Mouse (Mus musculus) heart, embryonic 10.5 days (tissue): ENCODE measurements around the gene Vwa2. TPM values are rescaled to one million over a fixed set of nuclear protein-coding genes. Genes with fewer than 3 reads are reported as not detected.

Source experiments
- DNase-seq: peaks from one replicate; pipeline ENCODE4 v3.0.0-alpha.2; 2017; ENCODE audit warnings: low spot score
- H3K27ac ChIP-seq: fragments of 300-500 bp; sonication (generic); 2 replicates; pipeline ENCODE4 v1.5.1; 2016; ENCODE audit warnings: mild to moderate bottlenecking
- H3K27me3 ChIP-seq: fragments of 300-500 bp; sonication (generic); 2 replicates; pipeline ENCODE4 v1.6.1; 2016; ENCODE audit warnings: mild to moderate bottlenecking; ENCODE audit not compliant: poor library complexity, insufficient read depth, severe bottlenecking
- H3K36me3 ChIP-seq: fragments of 300-500 bp; sonication (generic); 2 replicates; pipeline ENCODE4 v1.6.1; 2016; ENCODE audit warnings: mild to moderate bottlenecking, moderate library complexity
- H3K4me1 ChIP-seq: fragments of 300-500 bp; sonication (generic); 2 replicates; pipeline ENCODE4 v1.6.1; 2016; ENCODE audit warnings: mild to moderate bottlenecking
- H3K4me3 ChIP-seq: fragments of 300-500 bp; sonication (generic); 2 replicates; pipeline ENCODE4 v1.5.1; 2016; ENCODE audit warnings: mild to moderate bottlenecking, moderate library complexity
- H3K9me3 ChIP-seq: fragments of 300-500 bp; sonication (generic); 2 replicates; pipeline ENCODE4 v1.6.1; 2016; ENCODE audit warnings: mild to moderate bottlenecking, moderate library complexity
- WGBS: fragments of 180-500 bp; shearing (Covaris S2); methylation state at CpG from one replicate; pipeline ENCODE4 v1.1.7; 2016; 5-methylcytosine and 5-hydroxymethylcytosine counted together
- polyA plus RNA-seq: library from polyadenylated mRNA; unstranded; fragments of >200 nt; fragmentation: Nextera tagmentation; extraction: Ambion mirVana; gene quantifications from 2 replicates; pipeline ENCODE4 v1.2.1, GENCODE M21; 2016

Gene Vwa2
- polyA plus RNA-seq, 1 experiment from 2014 or later = 1.9 TPM

DNA sequence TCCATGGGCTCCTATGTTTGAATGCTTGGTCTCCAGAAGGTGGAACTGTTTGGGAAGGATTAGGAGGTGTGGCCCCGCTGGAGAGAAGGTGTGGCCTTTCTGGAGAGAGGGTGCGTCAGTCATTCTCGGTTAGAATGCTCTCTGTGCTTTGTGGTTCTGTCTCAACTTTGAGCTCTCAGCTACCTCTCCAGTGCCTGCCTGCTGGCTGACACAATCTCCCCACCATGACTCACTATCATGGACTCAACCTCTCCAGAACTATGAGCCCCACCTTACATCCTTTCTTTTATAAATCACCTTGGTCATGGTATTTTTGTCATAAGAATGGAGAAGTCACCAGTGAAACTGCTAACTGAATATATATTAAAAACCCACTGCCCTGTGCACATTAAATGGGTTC, 40.6 kb downstream of the Vwa2 start:
- no peak for DNase-seq
- Histone ChIP-seq H3K27me3 (peaks cover 15% of the 10 kb centered on the region), H3K4me1 (no peaks in the 10 kb centered on the region), H3K27ac (no peak overlapping the region), H3K9me3 (no peaks in the 10 kb centered on the region), H3K4me3 (no peak overlapping the region), H3K36me3 (peaks cover 4% of the 10 kb centered on the region; the same call in 1 of the 2 replicates)
- WGBS = 93% methylated on average over 3 of the region's 3 CpGs

GRCm38 (mm10) chr19:56915084-56915483, 41.0 kb downstream of the Vwa2 start:
- DNase-seq = no peak
- Histone ChIP-seq H3K27ac (no peak overlapping the region), H3K27me3 (peaks cover 15% of the 10 kb centered on the region), H3K4me3 (no peak overlapping the region), H3K9me3 (no peaks in the 10 kb centered on the region), H3K4me1 (no peaks in the 10 kb centered on the region), H3K36me3 (peaks cover 4% of the 10 kb centered on the region; the same call in 1 of the 2 replicates)
- 49% methylated on average over 6 of the region's 6 CpGs for WGBS

GRCm38 (mm10) chr19:56919628-56920027, 45.6 kb downstream of the Vwa2 start:
- H3K9me3 ChIP-seq = no peaks in the 10 kb centered on the region
- 0 out of 2 replicates have a peak, but pooled peaks cover 5% of the 10 kb centered on the region for H3K4me1 ChIP-seq
- no peak overlapping the region for H3K27ac ChIP-seq
- no peaks in the 10 kb centered on the region for H3K36me3 ChIP-seq
- WGBS = 27% methylated on average over 7 of the region's 7 CpGs
- peak; percentile 92 for DNase-seq
- peaks cover 15% of the 10 kb centered on the region for H3K27me3 ChIP-seq
- no peak overlapping the region for H3K4me3 ChIP-seq

DNA sequence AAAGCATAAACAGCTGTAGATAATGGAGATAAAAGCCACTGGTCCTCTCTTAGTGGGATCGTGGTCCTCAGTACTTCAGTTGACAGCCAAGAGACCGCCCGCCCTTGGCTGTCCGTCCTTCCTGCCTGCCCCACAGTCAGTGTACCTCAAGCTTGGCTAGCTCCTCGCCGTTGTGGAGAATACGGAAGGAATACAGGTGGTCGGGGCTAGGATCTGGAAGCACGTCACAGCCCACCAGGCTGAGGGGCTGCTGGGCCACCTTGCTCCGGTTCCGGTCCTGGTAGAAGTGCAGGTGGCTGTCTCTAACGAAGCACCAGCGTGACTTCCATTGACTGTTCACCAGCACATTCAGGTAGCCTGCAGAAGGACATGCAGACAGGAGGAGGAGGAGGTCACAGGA, 46.2 kb downstream of the Vwa2 start:
- Histone ChIP-seq H3K4me1 (0 out of 2 replicates have a peak, but pooled peaks cover 5% of the 10 kb centered on the region), H3K9me3 (no peaks in the 10 kb centered on the region), H3K27ac (no peak overlapping the region), H3K4me3 (no peak overlapping the region), H3K36me3 (no peaks in the 10 kb centered on the region), H3K27me3 (peaks cover 18% of the 10 kb centered on the region)
- no peak for DNase-seq
- 85% methylated on average over 13 of the region's 13 CpGs for WGBS

DNA sequence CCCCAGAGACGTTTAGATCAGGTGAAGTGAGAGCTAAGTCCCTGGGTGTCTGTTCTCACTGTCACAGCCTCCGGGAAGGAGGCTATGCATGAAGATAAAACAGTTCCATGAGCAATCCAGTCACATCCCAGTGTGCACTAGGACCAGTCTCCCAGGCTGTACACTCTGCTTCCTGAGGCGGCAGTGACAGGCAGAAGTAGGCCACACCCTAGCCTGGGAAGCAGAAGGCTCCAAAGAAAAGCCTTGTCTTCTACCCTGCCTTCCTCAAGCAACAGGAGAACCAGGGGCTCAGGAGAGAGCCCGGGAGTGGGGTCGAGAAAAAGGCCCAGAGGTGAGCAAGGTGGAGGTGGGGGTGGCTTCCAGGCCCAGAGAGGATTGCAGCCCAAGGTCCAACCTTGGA, 47.7 kb downstream of the Vwa2 start:
- H3K27me3 ChIP-seq = peaks cover 15% of the 10 kb centered on the region
- no peaks in the 10 kb centered on the region for H3K9me3 ChIP-seq
- H3K4me1 ChIP-seq = 0 out of 2 replicates have a peak, but pooled peaks cover 5% of the 10 kb centered on the region
- no peak overlapping the region for H3K27ac ChIP-seq
- no peak for DNase-seq
- H3K36me3 ChIP-seq = no peaks in the 10 kb centered on the region
- no peak overlapping the region for H3K4me3 ChIP-seq
- WGBS = 49% methylated on average over 5 of the region's 5 CpGs

DNA sequence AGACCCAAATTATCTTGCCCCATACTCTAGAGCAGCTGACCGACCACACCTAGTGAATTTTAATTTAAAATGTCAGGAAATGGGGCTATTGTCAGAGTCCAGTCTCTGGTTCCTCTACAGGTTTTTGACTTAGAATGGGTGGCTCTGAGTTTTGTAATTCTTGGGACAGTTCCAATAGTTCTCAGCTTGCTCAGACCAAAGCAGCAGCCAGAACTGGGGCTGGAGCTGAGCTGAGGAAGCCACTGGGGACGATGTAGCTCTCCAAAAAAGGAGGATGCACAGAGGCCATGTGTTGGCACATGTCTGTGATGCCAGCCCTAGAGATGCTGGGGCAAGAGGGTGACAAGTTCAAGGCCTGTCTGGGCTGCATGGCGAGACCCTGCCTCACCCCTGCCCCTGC, 55.3 kb downstream of the Vwa2 start:
- H3K4me3 ChIP-seq = no peak overlapping the region
- no peaks in the 10 kb centered on the region for H3K9me3 ChIP-seq
- H3K27ac ChIP-seq = no peak overlapping the region
- H3K4me1 ChIP-seq = no peaks in the 10 kb centered on the region
- 69% methylated on average over 3 of the region's 3 CpGs for WGBS
- DNase-seq = no peak
- H3K27me3 ChIP-seq = 0 out of 2 replicates have a peak, but pooled peaks cover 11% of the 10 kb centered on the region
- no peaks in the 10 kb centered on the region for H3K36me3 ChIP-seq

DNA sequence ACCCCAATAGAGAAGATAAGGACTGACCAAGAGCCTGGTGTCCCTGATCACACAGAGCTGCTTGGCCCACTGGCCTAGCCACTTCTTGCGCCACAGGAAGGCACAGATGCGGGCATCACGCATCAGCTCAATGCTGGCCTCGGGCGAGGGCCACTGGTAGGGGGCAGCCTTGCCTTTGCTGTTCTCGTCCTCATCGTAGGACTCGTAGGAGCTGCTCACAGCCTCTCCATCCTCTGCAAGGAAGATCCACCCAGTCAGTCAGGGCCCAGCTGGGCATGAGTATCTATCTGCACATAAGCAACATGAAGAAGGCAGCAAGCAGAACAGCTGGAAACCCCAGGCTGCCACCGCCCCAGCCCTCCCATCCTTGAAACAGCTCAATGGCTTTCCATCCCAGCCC, 56.0 kb downstream of the Vwa2 start:
- Histone ChIP-seq H3K27ac (no peak overlapping the region), H3K9me3 (no peaks in the 10 kb centered on the region), H3K4me1 (no peaks in the 10 kb centered on the region), H3K27me3 (0 out of 2 replicates have a peak, but pooled peaks cover 11% of the 10 kb centered on the region), H3K36me3 (no peaks in the 10 kb centered on the region), H3K4me3 (no peak overlapping the region)
- WGBS = 71% methylated on average over 9 of the region's 9 CpGs
- no peak for DNase-seq

GRCm38 (mm10) chr19:56933800-56934199, 59.8 kb downstream of the Vwa2 start:
- Histone ChIP-seq H3K4me1 (peaks cover 9% of the 10 kb centered on the region), H3K27ac (no peak overlapping the region), H3K36me3 (no peaks in the 10 kb centered on the region), H3K9me3 (no peaks in the 10 kb centered on the region), H3K4me3 (no peak overlapping the region), H3K27me3 (no peaks in the 10 kb centered on the region)
- 81% methylated on average over 3 of the region's 3 CpGs for WGBS
- DNase-seq = no peak

- Histone ChIP-seq H3K27ac (no peak overlapping the region), H3K36me3 (no peaks in the 10 kb centered on the region), H3K4me1 (peaks cover 18% of the 10 kb centered on the region), H3K9me3 (no peaks in the 10 kb centered on the region), H3K27me3 (no peaks in the 10 kb centered on the region), H3K4me3 (no peak overlapping the region)
- WGBS = 89% methylated on average over 6 of the region's 6 CpGs
- DNase-seq = no peak
Measured at GRCm38 (mm10) chr19:56935111-56935510, 61.1 kb downstream of the Vwa2 start.

DNA sequence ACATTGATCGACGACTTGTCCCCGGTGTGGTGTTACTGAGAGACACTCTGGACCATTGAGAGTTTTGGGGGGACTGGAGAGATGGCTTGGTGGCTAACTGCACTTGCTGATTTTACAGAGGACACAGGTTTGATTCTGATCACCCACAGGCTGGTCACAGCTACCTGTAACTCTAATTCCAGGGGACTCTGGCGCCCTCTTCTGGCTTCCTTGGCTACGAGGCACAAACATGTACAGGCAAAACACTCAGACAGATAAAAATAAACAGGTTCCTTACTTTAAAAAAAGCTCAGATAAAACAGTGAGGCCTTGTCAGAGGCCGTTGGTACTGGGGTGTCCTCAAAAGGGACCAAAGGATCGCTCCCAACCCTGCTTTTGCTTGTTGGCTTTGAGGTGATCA, 61.7 kb downstream of the Vwa2 start:
- Histone ChIP-seq H3K27ac (no peak overlapping the region), H3K4me3 (no peak overlapping the region), H3K36me3 (no peaks in the 10 kb centered on the region), H3K9me3 (no peaks in the 10 kb centered on the region), H3K4me1 (peaks cover 25% of the 10 kb centered on the region), H3K27me3 (no peaks in the 10 kb centered on the region)
- DNase-seq = no peak
- 74% methylated on average over 7 of the region's 7 CpGs for WGBS

DNA sequence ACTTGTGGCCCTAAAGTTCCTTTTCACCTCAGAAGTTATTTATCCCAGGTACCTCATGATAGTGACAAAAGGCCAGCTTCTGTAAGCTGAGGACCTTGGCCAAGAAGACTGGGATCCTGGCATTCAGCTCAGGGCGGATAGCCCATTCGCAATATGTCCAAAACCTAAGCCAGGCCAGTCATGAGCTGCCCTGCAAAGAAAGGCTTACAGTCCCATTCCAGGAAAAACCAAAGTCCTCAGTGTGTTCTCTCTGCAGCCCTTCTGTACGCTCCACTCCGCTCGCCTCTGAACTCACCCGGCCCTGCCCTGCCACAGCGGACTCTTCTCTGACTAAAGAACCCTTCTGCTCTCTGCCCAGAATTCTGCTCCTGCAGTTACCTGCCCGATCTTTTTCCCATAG, 62.2 kb downstream of the Vwa2 start:
- no peak overlapping the region for H3K4me3 ChIP-seq
- WGBS = 95% methylated on average over 8 of the region's 8 CpGs
- no peaks in the 10 kb centered on the region for H3K9me3 ChIP-seq
- H3K4me1 ChIP-seq = peaks cover 27% of the 10 kb centered on the region
- H3K27ac ChIP-seq = no peak overlapping the region
- H3K27me3 ChIP-seq = no peaks in the 10 kb centered on the region
- no peaks in the 10 kb centered on the region for H3K36me3 ChIP-seq
- DNase-seq = no peak

DNA sequence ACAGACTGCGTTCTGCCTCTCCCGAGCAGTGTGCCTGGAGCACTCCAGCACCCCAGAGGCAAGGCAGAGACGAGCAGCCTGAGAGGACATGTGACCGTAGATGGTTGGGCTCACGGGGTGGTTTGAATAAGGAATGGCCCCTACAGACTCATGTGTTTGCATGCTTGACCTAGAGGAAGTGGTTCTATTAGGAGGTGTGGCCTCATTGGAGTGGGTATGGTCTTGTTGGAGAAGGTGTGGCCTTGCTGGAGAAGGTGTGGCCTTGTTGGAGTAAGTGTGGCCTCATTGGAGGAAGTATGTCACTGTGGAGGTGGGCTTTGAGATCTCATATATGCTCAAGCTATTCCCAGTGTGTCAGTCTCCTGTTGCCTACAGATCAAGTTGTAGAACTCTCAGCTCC, 63.9 kb downstream of the Vwa2 start:
- DNase-seq = no peak
- H3K4me3 ChIP-seq = no peak overlapping the region
- no peaks in the 10 kb centered on the region for H3K36me3 ChIP-seq
- no peaks in the 10 kb centered on the region for H3K27me3 ChIP-seq
- no peaks in the 10 kb centered on the region for H3K9me3 ChIP-seq
- no peak overlapping the region for H3K27ac ChIP-seq
- 88% methylated on average over 5 of the region's 5 CpGs for WGBS
- H3K4me1 ChIP-seq = peaks cover 28% of the 10 kb centered on the region

GRCm38 (mm10) chr19:56939826-56940225, 65.8 kb downstream of the Vwa2 start:
- WGBS = 70% methylated on average over 9 of the region's 9 CpGs
- Histone ChIP-seq H3K36me3 (no peaks in the 10 kb centered on the region), H3K9me3 (no peaks in the 10 kb centered on the region), H3K27ac (no peak overlapping the region), H3K4me1 (peaks cover 28% of the 10 kb centered on the region), H3K27me3 (no peaks in the 10 kb centered on the region), H3K4me3 (no peak overlapping the region)
- no peak for DNase-seq

DNA sequence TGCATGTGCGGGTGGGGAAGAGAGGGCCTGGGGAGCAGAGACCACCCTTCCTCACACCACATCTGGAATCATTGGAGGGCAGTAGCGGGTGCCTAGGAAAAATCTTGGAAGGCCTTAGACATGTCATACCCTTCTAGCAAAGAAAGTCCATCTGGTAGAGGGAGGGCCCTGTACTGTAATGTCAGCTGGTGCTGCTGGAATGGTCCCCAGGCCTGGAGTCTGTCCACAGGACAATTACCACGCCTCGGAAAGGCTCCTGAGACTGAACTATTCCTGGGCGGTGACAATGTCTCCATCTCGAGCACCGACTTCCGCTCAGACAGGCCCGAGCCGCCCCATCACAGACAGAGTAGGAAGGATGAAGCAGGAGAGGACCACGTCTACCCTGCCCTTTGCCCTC, 66.5 kb downstream of the Vwa2 start:
- no peak for DNase-seq
- 69% methylated on average over 11 of the region's 11 CpGs for WGBS

More for the DNA sequence above, 66.5 kb downstream of the Vwa2 start:
- no peaks in the 10 kb centered on the region for H3K9me3 ChIP-seq
- no peaks in the 10 kb centered on the region for H3K36me3 ChIP-seq
- H3K4me1 ChIP-seq = peaks cover 28% of the 10 kb centered on the region
- no peaks in the 10 kb centered on the region for H3K27me3 ChIP-seq
- H3K27ac ChIP-seq = no peak overlapping the region
- H3K4me3 ChIP-seq = no peak overlapping the region
